Mouse (Mus musculus): ENCODE results near the gene Anp32e.
"Not testable (repeated sequence)": the region's sequence is repeated elsewhere in the genome, so short reads cannot be mapped to it uniquely, and the experiment has no call there.

The Anp32e gene

DNA sequence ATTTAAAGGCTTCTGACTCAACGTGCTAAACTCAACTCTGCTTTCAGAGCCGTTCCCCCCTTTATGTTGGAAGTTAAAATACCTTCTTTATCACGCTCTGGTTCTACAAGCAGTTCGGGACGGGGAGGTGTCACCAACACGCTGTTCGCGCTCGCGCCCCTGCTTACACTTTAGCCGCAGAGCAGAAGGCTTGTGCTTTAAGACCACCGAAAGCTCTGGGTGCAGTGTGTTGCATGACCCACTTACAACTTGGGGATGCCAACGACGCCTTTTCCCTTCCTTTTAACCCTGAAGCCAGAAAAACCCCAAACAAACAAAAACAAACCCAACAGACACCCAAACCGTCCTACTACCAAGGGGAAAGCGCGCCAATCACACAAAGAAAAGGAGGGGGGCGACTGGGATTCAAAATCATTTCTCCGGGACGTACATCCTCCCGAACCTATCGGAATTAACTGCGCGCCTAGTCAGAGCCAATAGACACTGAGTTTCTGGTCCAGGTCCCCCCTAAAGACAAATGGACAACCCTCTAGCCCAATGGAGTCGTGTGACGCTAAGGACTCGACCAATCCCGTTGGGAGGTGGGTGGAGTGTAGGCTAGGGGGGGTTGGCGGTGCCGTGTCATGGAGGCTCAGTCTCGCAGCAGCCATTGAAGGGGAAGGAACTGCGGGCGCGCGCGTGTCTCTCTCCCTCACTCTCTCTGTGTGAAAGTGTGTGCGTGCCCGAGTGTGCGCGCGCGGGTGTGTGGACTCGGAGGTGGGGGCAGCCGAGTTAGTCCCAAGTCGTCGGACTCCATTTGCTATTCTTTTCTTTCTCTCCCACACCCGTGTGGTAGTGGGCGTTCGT, at the start of gene Anp32e:
TSS of gene Anp32e (plus strand) at position 589 of the 846 bp plus-strand sequence.
- in situ Hi-C loops (cut with MseI, MboI) = no loop called here

DNA sequence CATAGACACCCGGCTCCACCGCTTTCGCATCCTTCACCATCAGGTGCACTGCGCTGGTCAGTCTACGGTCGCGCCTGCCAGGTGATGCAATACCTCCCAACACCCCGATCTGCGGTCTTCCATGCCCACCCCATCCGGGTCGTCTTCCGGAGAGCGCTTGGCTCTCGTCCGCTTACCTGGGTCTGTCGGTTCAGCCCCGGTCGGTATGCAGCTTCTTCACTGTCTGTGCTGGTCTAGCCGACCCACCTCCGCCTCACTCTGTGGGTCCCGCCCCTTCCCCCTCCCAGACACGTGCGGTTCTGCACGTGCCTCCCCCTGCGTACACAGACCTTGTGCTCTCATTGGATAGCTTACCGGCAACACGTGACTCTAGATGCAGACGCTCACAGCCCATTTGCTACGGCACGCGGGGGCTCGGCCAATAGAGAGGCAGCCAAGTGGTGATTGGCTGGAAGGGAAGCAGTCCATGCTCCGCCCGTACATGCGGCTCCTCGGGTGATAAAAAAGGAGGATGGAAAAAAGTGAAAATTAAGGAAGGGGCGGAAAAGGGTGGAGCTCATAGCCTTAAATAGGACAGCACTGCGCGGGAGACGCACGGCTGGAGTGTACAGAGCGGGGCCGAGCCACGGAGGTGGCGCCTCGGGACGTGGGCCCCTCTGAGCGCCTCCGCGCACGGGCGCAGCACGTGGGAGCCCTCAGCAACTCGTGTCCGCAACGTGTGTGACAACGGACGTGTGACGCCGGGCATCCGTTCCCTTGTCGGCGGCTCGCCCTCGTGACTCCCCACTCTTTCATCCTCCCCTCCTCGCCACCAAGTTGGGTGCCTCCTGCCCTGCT, 46.8 kb upstream of the Anp32e start, which contains the start of gene Ciart:
TSS of gene Ciart (minus strand) at position 273 of the 837 bp plus-strand sequence.
- in situ Hi-C loops (cut with MseI, MboI) = no loop called here

DNA sequence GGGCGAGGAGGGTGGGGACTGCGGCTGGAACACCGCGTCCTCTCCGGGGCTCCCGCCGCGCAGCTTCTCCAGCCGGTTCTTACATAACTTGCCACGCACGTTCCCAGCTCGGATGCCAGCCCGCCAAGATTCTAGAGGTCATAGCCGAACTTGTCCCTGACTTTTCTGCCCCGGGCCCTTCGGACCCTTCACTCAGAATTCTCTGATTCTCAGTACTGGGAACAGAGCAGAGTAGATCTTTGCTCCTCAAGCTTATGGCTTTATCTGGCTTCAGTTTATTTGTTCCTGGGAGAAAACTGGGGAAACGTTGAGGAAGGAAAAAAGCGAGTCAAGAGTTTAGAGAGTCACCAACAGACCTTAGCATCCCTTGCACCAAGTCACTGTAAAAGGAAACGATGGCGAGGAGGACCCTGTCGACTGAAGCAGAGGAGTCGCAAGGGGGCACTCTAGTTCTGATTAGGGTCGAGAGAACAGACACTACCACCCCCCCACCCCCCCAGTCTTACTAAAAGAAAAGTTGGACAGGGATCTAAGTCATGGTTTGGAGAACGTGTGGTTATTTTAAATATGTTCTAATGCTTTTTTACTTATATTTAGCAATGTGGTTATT, 46.1 kb upstream of the Anp32e start:
- in situ Hi-C loops (cut with MseI, MboI) = no loop called here

DNA sequence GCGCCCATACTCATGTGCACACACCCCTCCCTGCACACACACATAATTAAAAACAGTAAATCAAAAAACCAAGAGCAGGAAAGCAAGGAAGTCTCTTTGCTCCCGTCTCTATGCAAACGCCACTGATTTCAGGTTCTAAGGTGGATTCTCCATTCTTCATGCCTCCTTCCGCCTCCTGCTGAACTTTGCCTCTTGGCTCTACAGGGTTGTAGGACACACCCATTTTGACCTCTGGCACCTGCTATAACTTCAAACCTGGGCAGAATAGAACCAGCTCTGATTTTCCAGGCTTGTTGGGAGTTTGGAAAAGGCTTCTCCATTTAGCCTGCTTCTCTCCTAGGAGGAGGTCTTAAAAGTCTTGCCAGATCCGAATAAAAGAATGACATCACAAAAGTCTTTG, 44.6 kb upstream of the Anp32e start:
- in situ Hi-C loops (cut with MseI, MboI) = no loop called here

DNA sequence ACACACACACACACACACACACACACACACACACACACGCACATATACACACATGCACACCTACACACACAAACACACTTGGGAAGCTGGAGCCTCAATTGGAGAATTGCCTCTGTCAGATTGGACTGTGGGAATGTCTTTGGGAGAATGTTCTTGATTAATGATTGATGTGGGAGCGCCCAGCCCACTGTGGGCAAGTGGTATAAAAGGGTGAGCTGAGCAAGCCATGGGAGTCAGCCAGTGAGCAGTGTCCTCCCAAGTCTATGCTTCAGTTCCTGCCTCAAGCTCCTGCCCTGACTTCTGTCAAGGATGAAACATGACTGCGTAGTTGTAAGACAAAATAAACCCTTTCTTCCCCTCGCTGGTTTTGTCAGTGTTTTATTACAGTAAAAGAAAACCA, 41.5 kb upstream of the Anp32e start:
- in situ Hi-C loops (cut with MseI, MboI) = no loop called here

DNA sequence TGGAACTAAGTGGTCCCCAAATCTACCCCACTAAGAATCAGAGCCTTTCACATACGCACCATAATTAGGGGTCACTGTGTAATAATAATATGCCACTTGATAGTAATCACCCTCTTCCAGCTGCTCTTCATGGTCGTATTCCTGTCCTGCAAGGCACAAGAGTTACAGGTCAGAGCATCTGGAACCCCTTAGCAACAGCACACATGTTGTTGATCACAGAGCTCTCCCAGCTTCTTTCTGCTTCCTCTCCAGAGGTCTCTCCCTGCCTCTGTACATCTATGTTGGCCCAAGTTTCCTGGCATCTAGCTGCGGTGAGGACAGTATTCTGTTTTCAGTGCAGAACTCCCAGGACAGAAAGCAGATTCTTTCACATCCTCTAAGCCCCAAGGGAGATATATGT, 39.4 kb upstream of the Anp32e start:
- in situ Hi-C loops (cut with MseI, MboI) = no loop called here

DNA sequence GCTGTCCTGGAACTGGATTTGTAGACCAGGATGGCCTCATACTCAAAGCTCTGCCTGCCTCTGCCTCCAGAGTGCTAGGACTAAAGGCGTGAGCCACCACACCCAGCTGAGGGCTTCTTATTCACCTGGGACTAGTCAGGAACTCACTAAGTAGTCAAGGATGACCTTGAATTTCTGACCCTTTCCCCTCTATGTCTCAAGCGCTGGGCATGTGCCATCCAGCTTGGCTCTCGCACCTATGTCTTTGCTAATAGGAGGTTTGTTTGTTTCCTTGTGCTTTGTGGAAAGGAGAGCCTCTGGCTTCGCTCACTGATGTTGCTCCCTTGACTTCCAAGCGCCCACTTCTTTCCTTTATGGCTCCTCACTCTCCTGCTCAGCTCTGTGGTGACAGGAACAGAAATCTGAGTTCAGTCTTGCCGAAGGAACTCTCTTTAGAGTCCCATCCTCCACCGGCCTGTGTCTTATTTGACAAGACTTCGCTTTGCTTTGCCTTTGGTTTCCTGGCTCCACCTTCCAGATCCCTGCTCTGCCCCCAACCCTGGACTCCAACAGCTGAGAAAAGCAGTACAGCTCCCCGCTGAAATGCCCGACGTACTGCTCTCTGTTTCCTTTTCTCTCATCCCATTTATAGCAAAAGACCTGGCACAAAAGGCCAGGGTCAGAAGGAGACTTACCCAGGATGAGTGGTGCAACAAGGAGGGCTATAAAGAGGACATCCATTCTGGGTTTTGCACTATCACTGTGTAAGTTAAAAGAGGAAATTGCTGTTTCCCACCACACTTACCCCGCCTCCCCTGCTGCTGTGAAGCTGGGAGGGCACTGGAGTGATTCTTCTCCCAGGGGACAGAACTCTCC, 37.6 kb upstream of the Anp32e start, which contains the start of gene BC028528:
TSS of gene BC028528 (minus strand) at position 795 of the 855 bp plus-strand sequence.
- in situ Hi-C loops (cut with MseI, MboI) = no loop called here

DNA sequence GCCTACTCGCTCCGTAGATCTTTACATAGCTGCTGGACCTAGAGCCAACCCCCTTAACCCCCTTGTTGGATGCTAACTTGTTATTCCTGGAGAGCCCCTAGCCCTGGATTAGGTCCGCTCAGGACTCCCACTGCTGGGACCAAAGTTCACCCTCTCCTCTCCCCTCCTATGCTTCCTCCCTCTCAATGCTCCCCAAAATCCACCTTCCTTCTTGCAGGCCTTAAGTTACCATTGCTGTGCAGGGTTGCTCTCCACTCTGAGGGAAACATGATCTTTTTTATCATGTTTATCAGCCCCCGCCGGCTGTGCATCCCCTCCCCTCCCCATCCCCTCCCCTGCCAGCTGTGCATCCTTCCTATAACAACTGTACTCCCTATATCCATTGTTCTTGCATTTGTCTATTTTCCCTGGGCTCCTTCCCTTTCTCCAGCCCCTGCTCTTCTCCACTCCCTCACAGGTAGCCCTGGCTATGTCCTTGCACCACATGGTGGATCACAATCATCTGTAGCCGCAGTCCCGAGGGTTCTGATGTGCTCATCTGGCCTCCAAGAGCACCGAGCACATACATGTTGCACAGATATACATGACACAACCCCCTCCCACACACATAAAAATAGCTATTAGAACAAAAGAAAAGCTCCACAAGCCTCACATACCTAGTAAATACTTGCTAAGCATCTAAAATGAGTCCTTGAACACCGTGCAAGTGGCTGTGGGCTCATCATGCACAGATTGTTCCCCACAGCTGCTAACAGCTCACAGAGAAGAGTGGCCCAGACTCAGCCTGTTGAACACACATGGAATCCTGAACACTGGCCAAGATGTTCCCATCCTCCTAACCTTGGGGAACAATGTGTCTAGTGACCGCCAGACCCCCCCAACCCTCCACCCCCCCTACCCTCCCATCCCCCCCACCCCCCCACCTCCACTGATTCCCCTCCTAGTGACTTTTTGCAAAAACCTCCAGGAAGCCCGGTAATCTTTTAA, 36.7 kb upstream of the Anp32e start:
- in situ Hi-C loops (cut with MseI, MboI) = no loop called here

DNA sequence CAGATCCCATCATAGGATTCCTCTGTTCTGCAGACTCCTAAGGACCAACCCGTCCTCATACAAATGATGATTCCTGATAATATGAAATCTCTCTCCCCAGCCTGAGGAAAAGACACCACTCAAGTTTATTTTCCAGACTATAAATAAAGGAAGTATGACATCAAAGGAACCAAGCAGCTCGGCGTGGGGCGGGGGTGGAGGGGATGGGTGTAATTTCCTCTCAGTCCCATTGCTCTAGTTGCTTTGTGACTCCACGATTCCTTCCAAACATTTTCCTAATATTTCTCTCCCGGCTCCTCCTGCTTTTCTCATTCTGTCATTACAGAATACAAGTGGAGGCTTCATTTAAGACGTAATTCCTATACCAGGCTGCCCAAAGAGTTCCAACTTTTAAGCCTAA, 35.9 kb upstream of the Anp32e start:
- in situ Hi-C loops (cut with MseI, MboI) = no loop called here

DNA sequence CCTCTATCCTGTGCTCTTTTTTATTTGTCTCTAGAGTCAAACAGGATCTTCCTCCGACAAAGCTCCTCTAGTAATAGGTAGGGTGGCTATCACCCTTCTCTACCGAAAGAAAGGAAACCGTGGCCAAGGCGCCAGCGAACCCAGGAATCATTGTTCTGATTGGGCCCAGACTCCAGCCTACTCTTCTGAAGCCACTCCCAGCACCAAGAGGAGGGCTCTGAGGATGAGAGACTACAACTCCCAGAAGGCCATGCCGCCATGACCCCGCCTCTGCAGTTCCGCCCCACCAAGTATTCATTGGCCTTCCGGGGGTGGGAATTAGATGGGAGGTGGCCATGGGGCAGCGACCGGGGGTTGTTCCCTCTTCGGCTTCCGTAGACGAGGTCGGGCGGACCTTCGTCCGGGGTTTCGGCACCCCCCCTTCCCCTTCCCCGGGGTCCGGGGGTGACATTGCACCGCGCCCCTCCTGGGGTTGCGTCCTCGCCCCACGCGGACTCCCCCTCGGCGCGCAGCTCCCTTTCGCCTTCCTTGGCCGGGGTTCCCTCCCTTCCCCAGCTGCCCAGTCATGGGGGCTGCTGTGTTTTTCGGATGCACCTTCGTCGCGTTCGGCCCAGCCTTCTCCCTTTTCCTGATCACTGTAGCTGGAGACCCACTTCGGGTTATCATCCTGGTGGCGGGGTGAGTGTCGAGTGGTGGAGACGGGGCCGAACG, 35.3 kb upstream of the Anp32e start, which contains the start of gene Aph1a:
TSS of gene Aph1a (plus strand) at position 364 of the 711 bp plus-strand sequence.
- in situ Hi-C loops (cut with MseI, MboI) = not testable (repeated sequence)

DNA sequence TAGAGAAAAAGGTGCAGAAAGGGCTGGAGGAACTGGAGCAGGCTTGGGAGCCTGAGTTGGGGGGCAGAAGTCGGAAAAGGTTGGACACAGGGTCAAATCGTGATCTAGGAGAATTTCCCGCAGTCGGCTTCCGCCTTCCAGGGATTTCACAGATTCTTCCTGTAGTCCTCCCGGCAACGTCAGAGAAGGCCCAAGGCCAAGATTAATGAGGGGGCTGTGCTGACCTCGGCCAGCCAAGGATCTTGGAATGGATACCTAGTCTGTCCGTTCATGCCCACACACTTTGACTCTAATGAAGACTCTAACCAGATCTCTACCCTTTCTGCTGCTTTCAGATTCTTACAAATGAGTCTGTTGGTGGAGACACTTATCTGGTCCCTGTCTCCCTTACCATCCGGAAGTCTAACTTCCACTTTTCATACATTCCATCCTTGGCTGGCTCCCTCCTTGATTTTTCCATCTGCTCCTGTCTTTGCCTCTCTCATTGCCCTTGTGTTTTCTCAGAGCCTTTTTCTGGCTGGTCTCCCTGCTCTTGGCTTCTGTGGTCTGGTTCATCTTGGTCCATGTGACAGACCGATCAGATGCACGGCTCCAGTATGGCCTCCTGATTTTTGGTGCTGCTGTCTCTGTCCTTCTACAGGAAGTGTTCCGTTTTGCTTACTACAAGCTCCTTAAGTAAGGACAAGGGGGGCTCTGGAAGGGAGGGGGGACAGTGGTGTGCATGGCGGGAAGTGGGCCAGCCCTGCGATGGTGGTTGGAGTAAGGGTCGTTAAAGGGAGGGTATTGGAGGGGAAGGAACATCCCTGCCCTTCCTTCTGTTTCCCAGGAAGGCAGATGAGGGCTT, 34.5 kb upstream of the Anp32e start:
- in situ Hi-C loops (cut with MseI, MboI) = no loop called here

DNA sequence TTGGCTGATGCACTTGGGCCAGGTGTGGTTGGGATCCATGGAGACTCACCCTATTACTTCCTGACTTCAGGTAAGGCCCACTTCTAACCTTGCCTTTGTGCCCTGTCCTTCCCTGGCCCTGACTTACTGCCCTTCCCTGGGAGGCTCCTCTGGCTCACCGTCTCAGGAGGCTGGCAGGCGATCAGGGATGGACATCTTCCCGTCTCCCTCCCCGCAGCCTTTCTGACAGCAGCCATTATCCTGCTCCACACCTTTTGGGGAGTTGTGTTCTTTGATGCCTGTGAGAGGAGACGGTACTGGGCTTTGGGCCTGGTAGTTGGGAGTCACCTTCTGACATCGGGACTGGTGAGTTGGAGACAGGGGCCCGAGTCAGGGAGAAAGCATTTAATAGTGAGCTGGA, 33.5 kb upstream of the Anp32e start:
- in situ Hi-C loops (cut with MseI, MboI) = not testable (repeated sequence)

DNA sequence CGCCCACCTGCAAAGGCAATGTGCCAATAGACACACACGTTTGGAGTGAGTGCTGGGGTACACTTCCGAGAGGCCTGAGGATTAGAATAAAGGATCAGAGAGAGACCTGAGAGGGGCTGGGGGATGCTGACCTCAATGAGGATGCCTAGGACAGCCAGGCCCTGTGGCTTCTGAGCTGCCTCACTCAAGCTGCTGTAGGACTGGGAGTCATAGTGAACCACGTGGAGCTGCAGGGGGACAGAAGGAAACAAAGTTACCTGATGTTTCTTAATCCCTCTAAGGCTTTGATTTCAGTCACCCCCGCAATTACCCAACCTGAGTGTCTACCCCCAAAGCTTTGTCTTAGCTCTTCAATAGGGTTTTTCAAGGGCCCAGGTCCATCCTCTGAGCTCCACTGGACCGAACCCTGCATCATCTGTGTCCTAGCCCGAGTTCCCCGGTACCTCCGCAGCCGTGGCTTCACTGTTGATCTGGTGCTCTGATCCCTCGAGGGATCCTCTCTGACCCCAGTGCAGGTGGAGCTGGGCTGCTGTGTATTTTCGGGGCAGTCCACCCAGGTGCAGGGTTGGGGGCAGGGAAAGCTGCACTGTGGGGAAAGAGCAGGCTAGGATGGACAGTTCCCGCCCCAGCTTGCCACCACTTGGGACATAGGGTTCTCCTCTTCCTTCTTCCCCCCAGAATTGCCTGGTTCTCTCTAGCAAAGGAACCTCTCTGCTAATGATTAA, 29.1 kb upstream of the Anp32e start:
- in situ Hi-C loops (cut with MseI, MboI) = no loop called here

DNA sequence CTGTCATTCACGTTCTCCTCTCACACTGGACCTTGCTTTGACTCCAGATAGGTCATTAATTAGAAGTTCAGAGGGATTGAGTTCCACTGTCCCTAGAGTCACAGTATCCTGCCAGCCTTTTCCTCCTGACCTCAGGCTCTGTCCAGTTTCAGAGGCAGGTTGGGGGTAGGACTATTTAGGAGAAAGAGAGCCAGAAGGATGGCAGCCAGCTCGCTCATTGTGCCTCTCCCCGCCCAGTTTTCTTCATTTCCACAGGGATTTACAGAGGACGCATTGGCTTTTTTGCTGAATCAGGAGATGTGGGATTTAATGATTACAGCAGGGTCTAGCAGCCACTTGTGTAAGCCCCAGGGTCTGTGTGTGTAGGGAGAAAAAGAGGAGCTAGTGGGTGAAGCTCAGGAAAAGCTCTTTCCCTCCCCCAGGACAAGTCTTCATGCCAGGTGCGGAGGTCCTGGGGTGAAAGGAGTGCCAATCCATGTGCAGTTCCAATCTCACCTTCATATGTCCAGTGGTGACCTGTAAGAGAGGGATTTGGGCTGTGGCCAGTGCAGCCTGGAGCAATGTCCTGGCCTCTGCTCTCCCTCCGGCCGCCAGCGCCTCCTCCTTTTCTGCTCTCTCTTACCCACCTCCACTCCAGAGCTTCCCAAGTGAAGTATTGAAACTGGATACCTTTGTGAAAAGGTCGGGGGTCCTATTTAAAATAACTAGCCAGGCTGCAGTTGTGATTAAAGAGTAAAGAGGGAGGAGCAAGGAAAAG, 27.3 kb upstream of the Anp32e start:
- in situ Hi-C loops (cut with MseI, MboI) = no loop called here

DNA sequence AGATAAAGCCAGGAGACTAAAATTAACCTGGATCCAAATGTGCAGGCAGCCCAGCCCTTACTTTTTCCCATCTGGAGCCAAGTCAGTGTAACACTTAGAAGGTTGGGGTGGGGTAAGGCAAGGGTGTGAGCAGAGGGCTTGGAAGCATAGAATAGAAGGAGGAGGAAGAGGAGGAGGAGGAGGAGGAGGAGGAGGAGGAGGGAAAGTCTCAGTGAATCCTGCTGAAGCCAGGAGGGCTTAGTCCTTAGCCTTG, 26.7 kb upstream of the Anp32e start:
- in situ Hi-C loops (cut with MseI, MboI) = no loop called here

DNA sequence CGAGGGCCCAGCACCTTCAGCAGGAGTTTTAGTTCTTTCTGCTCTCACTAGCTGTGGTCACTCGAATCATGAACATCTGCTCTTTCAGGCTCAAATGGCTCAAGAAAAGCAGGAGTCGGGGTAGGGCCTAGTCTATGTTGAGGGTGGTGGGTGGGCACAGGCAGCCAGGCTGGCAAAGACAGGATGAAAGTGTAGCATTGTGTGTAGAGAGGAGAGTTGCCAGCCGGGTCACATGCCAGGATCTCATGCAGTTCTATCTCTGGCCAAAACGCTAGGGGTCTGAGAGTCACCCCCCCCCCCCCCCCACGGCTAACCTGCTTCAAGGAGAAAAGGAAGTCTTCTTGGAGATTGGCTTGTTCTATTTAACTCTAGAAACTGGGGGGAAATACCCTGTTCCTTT, 26.4 kb upstream of the Anp32e start:
- in situ Hi-C loops (cut with MseI, MboI) = no loop called here

All from mouse trophoblast stem cell (cell line).